8 mouse cellular contexts compared by ENCODE assay signal in genomic region chr2:65396128-65396527, GRCm38 (mm10). TPM values are rescaled to one million over a fixed set of nuclear protein-coding genes. Genes with fewer than 3 reads are reported as not detected.
DNase-seq lines count a peak whose midpoint lies in the region; ATAC-seq and TF ChIP-seq lines count a peak whose summit lies in the region.

No protein-coding gene starts in this region.

- no peak overlapping the region for H3K4me2 ChIP-seq in kidney, postnatal 0 days (ENCODE audit: low read length)

- no peaks in the 10 kb centered on the region for H3K4me1 ChIP-seq in kidney, postnatal 0 days (replicated peaks; ENCODE audit: insufficient read depth, low read length)
- no peaks in the 10 kb centered on the region for H3K4me1 ChIP-seq in heart, embryonic 10.5 days

- H3K36me3 ChIP-seq in kidney, postnatal 0 days (ENCODE audit: insufficient read depth, low read length) = no peaks in the 10 kb centered on the region
- no peaks in the 10 kb centered on the region for H3K36me3 ChIP-seq in heart, embryonic 10.5 days

- no peak overlapping the region for H3K27ac ChIP-seq in kidney, postnatal 0 days
- no peak overlapping the region for H3K27ac ChIP-seq in heart, embryonic 10.5 days

- no peak overlapping the region for H3K9ac ChIP-seq in kidney, postnatal 0 days (ENCODE audit: low read depth, low read length)

- no peaks in the 10 kb centered on the region for H3K9me3 ChIP-seq in kidney, postnatal 0 days (replicated peaks; ENCODE audit: low read length)
- no peaks in the 10 kb centered on the region for H3K9me3 ChIP-seq in heart, embryonic 10.5 days

- 15% methylated on average over 3 of the region's 3 CpGs for WGBS in kidney, postnatal 0 days
- WGBS in heart, embryonic 10.5 days = 24% methylated on average over 3 of the region's 3 CpGs

- TF ChIP-seq CTCF in kidney, postnatal 0 days (IDR thresholded peaks at IDR 0.05; ENCODE audit: low read depth) = peak; percentile 76

- H3K4me3 ChIP-seq in kidney, postnatal 0 days (replicated peaks; ENCODE audit: low read depth, low read length) = no peak overlapping the region
- no peak overlapping the region for H3K4me3 ChIP-seq in heart, embryonic 10.5 days

- peak; percentile 73 for DNase-seq in kidney, postnatal 0 days (ENCODE audit: low spot score)
- no peak for DNase-seq in kidney, adult 18-20 months
- peak; percentile 77 for DNase-seq in MN1 (ENCODE audit: low spot score)
- peak; percentile 61 for DNase-seq in embryo, embryonic 10 days (ENCODE audit: low spot score)
- DNase-seq in kidney, postnatal 36 days = peak; percentile 9 to 38
- no peak for DNase-seq in heart, embryonic 10.5 days (ENCODE audit: low spot score)
- no peak for DNase-seq in left cerebral cortex, postnatal 36 days (ENCODE audit: low spot score in 2 of 2)

- ATAC-seq in kidney, postnatal 0 days (replicated peaks; ENCODE audit: low FRiP score, low read depth) = no peak
- no peak for ATAC-seq in megakaryocyte-erythroid progenitor cell, adult 5-6 weeks (replicated peaks; ENCODE audit: low FRiP score, low TSS enrichment, poor library complexity, severe bottlenecking)

- intact Hi-C loops in left cerebral cortex, postnatal 36 days (cut with DNase I) = loop anchor here (5.0 to 10.0 kb wide), 2 partner anchors 171 to 389 kb away; partner anchors contain the start of gene Scn3a

- H3K27me3 ChIP-seq in kidney, postnatal 0 days (ENCODE audit: insufficient read depth, low read length) = no peaks in the 10 kb centered on the region
- H3K27me3 ChIP-seq in heart, embryonic 10.5 days (ENCODE audit: insufficient read depth, poor library complexity, severe bottlenecking) = no peaks in the 10 kb centered on the region

RNA-seq across cellular contexts. Expression of gene Slc38a11, which starts 32.3 kb away (rescaled TPM):
- 0.82 and 0.95 TPM in 2 replicates for polyA plus RNA-seq in kidney, postnatal 0 days (2015; fragmentation: Nextera tagmentation; extraction: Ambion mirVana)
- total RNA-seq in megakaryocyte-erythroid progenitor cell, adult 5-6 weeks (2014; fragmentation: Nextera tagmentation) = not detected in 2 replicates
- not detected in 2 replicates for total RNA-seq in megakaryocyte-erythroid progenitor cell, adult 5-6 weeks (2017)
- 0.15 TPM in 1 of 2 replicates, not detected in the other for polyA plus RNA-seq in heart, embryonic 10.5 days (2016; fragmentation: Nextera tagmentation; extraction: Ambion mirVana)
- 1 to 10 TPM; 1.7 to 2.1 TPM for total RNA-seq in left cerebral cortex, postnatal 36 days (2021)

Comparison
In these comparisons a context has a peak if more than half of its experiments do, and no peak if none do; other contexts are left out.
1. DNase-seq: peak in kidney, postnatal 0 days (single experiment), MN1 (single experiment), embryo, embryonic 10 days (single experiment) and kidney, postnatal 36 days (2 of 2); none in kidney, adult 18-20 months (single experiment), heart, embryonic 10.5 days (single experiment) and left cerebral cortex, postnatal 36 days (0 of 2).